Mouse (Mus musculus): ENCODE data around the gene Slc22a1.

Slc22a1 gene

GRCm38 (mm10) chr17:12675646-12676045, at the start of gene Slc22a1:
Gene Slc22a1 (minus strand): TSS chr17:12675829.
- no peak for DNase-seq (ENCODE audit: low read depth, low spot score)

GRCm38 (mm10) chr17:12724767-12725744, 49.4 kb upstream of the Slc22a1 start:
- no peak for DNase-seq (ENCODE audit: low read depth, low spot score)

GRCm38 (mm10) chr17:12723986-12724766, 48.5 kb upstream of the Slc22a1 start:
- DNase-seq (ENCODE audit: low read depth, low spot score): no peak

- DNase-seq (ENCODE audit: low read depth, low spot score): no peak
Observed at GRCm38 (mm10) chr17:12722622-12723021, 47.0 kb upstream of the Slc22a1 start.

GRCm38 (mm10) chr17:12721118-12721886, 45.7 kb upstream of the Slc22a1 start:
- DNase-seq (ENCODE audit: low read depth, low spot score): no peak

GRCm38 (mm10) chr17:12718251-12718650, 42.6 kb upstream of the Slc22a1 start:
- no peak for DNase-seq (ENCODE audit: low read depth, low spot score)

GRCm38 (mm10) chr17:12717445-12717844, 41.8 kb upstream of the Slc22a1 start:
- no peak for DNase-seq (ENCODE audit: low read depth, low spot score)

- no peak for DNase-seq (ENCODE audit: low read depth, low spot score)
Observed at GRCm38 (mm10) chr17:12715032-12715431, 39.4 kb upstream of the Slc22a1 start.

GRCm38 (mm10) chr17:12714080-12714561, 38.5 kb upstream of the Slc22a1 start:
- no peak for DNase-seq (ENCODE audit: low read depth, low spot score)

- no peak for DNase-seq (ENCODE audit: low read depth, low spot score)
Observed at GRCm38 (mm10) chr17:12712993-12713392, 37.4 kb upstream of the Slc22a1 start.

GRCm38 (mm10) chr17:12712191-12712590, 36.6 kb upstream of the Slc22a1 start:
- DNase-seq (ENCODE audit: low read depth, low spot score): no peak

- DNase-seq (ENCODE audit: low read depth, low spot score): no peak
Observed at GRCm38 (mm10) chr17:12710976-12711375, 35.3 kb upstream of the Slc22a1 start.

- DNase-seq (ENCODE audit: low read depth, low spot score): no peak
Observed at GRCm38 (mm10) chr17:12710050-12710780, 34.6 kb upstream of the Slc22a1 start.

- no peak for DNase-seq (ENCODE audit: low read depth, low spot score)
Observed at GRCm38 (mm10) chr17:12708398-12708797, 32.8 kb upstream of the Slc22a1 start.

GRCm38 (mm10) chr17:12706590-12707049, 31.0 kb upstream of the Slc22a1 start:
- DNase-seq (ENCODE audit: low read depth, low spot score): no peak

GRCm38 (mm10) chr17:12702901-12703300, 27.3 kb upstream of the Slc22a1 start:
- no peak for DNase-seq (ENCODE audit: low read depth, low spot score)

GRCm38 (mm10) chr17:12700373-12700772, 24.7 kb upstream of the Slc22a1 start:
- DNase-seq (ENCODE audit: low read depth, low spot score): no peak

GRCm38 (mm10) chr17:12691899-12692298, 16.3 kb upstream of the Slc22a1 start:
- no peak for DNase-seq (ENCODE audit: low read depth, low spot score)

GRCm38 (mm10) chr17:12689537-12689936, 13.9 kb upstream of the Slc22a1 start:
- DNase-seq (ENCODE audit: low read depth, low spot score): no peak

GRCm38 (mm10) chr17:12688427-12689110, 12.9 kb upstream of the Slc22a1 start:
- no peak for DNase-seq (ENCODE audit: low read depth, low spot score)

Data from c-Kit-negative CD71-positive TER-119-positive erythroid progenitor cells, embryonic 14.5 days (primary cell).